Mouse (Mus musculus): ENCODE data around the gene Ctbp1. TPM values are rescaled to one million over a fixed set of nuclear protein-coding genes. Genes with fewer than 3 reads are reported as not detected.

The Ctbp1 gene
- polyA plus RNA-seq (2015; fragmentation: Nextera tagmentation; extraction: Ambion mirVana) = 139 and 141 TPM in 2 replicates

DNA sequence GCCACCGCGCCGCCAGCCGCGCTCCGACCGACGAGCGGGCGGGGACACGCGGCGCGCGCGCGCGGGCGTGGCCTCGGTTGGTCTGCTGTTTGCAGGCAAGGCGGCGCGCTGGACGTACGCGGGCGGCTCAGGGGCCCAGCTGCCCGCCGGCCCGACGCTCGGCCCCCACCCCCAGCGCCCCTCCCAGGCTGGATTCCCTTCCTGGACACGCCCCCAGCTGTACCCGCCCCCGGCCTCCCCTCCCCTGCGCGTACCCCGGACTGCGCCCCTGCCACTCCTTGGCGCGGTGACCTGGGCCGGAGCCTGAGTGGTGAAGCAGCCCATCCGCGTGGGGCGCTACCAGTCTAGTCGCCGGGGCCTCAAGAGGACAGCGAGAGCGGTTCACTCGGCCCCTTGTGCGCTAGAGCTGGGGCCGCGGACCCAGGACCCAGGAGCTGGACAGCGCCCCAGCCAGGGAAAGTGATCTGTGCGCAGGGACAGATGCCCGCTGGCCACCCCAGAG, at the start of gene Ctbp1:
TSS of gene Ctbp1 (minus strand) at position 42 of the 502 bp plus-strand sequence.
- Histone ChIP-seq H3K27me3 (replicated peaks; ENCODE audit: control insufficient read depth, insufficient read depth, low read length) (no peaks in the 10 kb centered on the region), H3K4me1 (replicated peaks; ENCODE audit: control insufficient read depth, insufficient read depth, low read length) (peaks cover 5% of the 10 kb centered on the region; the same call in 1 of the 2 replicates), H3K36me3 (ENCODE audit: control insufficient read depth, insufficient read depth) (no peaks in the 10 kb centered on the region), H3K4me3 (ENCODE audit: low read depth, low read length) (peak within 1 kb of the TSS; percentile 71), H3K27ac (ENCODE audit: low read depth, low read length) (peak within 1 kb of the TSS; percentile 95), H3K9me3 (ENCODE audit: control insufficient read depth) (no peaks in the 10 kb centered on the region), H3K9ac (ENCODE audit: low read depth, low read length) (peak within 1 kb of the TSS; percentile 88), H3K4me2 (replicated peaks; ENCODE audit: low read depth) (peak within 1 kb of the TSS; percentile 79)
- peak; percentile 75 for TF ChIP-seq CTCF (IDR thresholded peaks at IDR 0.05; ENCODE audit: low read depth)
- under 1% methylated on average over 47 of the region's 57 CpGs for WGBS
- peak; percentile 90 for ATAC-seq

DNA sequence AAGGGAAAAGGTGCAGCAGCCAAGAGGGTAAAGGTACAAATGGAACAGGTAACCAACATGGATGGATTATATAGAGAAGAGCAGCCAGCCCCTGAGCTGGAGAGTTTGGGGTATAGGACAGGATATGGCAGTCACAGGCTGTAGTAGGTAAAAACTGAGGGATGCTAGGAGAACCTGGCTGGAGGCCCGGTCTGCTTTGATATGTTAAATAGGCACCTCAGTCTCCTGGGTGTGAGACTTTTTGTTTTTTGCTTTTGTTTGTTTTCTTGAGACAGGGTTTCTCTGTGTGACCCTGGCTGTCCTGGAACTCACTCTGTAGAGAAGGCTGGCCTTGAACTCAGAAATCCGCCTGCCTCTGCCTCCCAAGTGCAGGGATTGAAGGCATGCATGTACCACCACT, 49.7 kb upstream of the Ctbp1 start:
- no peak for ATAC-seq
- Histone ChIP-seq H3K36me3 (ENCODE audit: control insufficient read depth, insufficient read depth) (no peaks in the 10 kb centered on the region), H3K9me3 (ENCODE audit: control insufficient read depth) (no peaks in the 10 kb centered on the region), H3K9ac (ENCODE audit: low read depth, low read length) (no peak overlapping the region), H3K27me3 (replicated peaks; ENCODE audit: control insufficient read depth, insufficient read depth, low read length) (no peaks in the 10 kb centered on the region), H3K4me2 (replicated peaks; ENCODE audit: low read depth) (no peak overlapping the region), H3K4me1 (replicated peaks; ENCODE audit: control insufficient read depth, insufficient read depth, low read length) (no peaks in the 10 kb centered on the region), H3K4me3 (ENCODE audit: low read depth, low read length) (no peak overlapping the region), H3K27ac (ENCODE audit: low read depth, low read length) (no peak overlapping the region)
- WGBS = 58% methylated on average over 2 of the region's 2 CpGs
- TF ChIP-seq CTCF (IDR thresholded peaks at IDR 0.05; ENCODE audit: low read depth) = no peak

DNA sequence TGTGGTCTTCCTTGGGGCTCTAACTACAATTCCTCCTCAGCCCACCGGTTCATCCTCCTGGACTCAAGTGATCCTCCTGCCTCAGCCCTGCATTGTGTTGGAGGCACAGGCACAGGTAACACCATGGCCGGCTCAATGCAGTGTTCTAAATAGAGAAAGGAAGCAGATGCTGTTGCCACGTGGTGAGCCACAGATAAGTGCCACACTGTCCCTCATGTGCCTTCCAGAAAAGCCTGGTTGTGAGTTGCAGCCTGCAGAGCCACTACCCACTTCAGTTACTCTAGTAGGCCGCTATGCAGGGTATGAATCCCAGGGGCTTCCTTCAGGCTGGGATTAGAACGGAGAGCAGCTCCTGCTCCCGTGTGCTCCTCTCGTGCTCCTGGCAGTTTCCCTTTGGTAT, 37.4 kb upstream of the Ctbp1 start:
- Histone ChIP-seq H3K27me3 (replicated peaks; ENCODE audit: control insufficient read depth, insufficient read depth, low read length) (no peaks in the 10 kb centered on the region), H3K4me3 (ENCODE audit: low read depth, low read length) (no peak overlapping the region), H3K4me2 (replicated peaks; ENCODE audit: low read depth) (no peak overlapping the region), H3K9me3 (ENCODE audit: control insufficient read depth) (no peaks in the 10 kb centered on the region), H3K27ac (ENCODE audit: low read depth, low read length) (no peak overlapping the region), H3K4me1 (replicated peaks; ENCODE audit: control insufficient read depth, insufficient read depth, low read length) (no peaks in the 10 kb centered on the region), H3K36me3 (ENCODE audit: control insufficient read depth, insufficient read depth) (no peaks in the 10 kb centered on the region), H3K9ac (ENCODE audit: low read depth, low read length) (no peak overlapping the region)
- no peak for TF ChIP-seq CTCF (IDR thresholded peaks at IDR 0.05; ENCODE audit: low read depth)
- ATAC-seq = no peak
- WGBS = 82% methylated on average over 7 of the region's 7 CpGs

GRCm38 (mm10) chr5:33310704-33311462, 36.1 kb upstream of the Ctbp1 start:
- no peaks in the 10 kb centered on the region for H3K4me1 ChIP-seq (replicated peaks; ENCODE audit: control insufficient read depth, insufficient read depth, low read length)
- no peak overlapping the region for H3K4me2 ChIP-seq (replicated peaks; ENCODE audit: low read depth)
- no peak overlapping the region for H3K4me3 ChIP-seq (ENCODE audit: low read depth, low read length)
- H3K27me3 ChIP-seq (replicated peaks; ENCODE audit: control insufficient read depth, insufficient read depth, low read length) = no peaks in the 10 kb centered on the region
- WGBS = 80% methylated on average over 3 of the region's 3 CpGs
- no peak for TF ChIP-seq CTCF (IDR thresholded peaks at IDR 0.05; ENCODE audit: low read depth)
- H3K27ac ChIP-seq (ENCODE audit: low read depth, low read length) = no peak overlapping the region
- ATAC-seq = no peak
- H3K9me3 ChIP-seq (ENCODE audit: control insufficient read depth) = no peaks in the 10 kb centered on the region
- H3K36me3 ChIP-seq (ENCODE audit: control insufficient read depth, insufficient read depth) = no peaks in the 10 kb centered on the region
- H3K9ac ChIP-seq (ENCODE audit: low read depth, low read length) = no peak overlapping the region

DNA sequence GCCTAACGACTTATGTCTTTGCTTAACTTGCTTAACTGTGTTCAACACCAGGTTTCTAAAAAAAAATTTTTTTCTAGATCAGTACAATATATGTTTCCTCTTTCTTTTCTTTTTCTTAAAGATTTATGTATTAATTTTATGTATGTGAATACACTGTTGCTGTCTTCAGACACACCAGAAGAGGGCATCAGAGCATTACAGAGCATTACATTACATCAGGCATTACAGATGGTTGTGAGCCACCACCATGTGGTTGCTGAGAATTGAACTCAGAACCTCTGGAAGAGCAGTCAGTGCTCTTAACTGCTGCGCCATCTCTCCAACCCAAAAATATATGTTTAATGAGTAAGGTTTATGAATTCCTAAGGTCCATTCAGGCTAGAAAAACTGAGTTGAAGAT, 27.0 kb upstream of the Ctbp1 start:
- Histone ChIP-seq H3K4me2 (replicated peaks; ENCODE audit: low read depth) (no peak overlapping the region), H3K9ac (ENCODE audit: low read depth, low read length) (no peak overlapping the region), H3K36me3 (ENCODE audit: control insufficient read depth, insufficient read depth) (no peaks in the 10 kb centered on the region), H3K4me3 (ENCODE audit: low read depth, low read length) (no peak overlapping the region), H3K27ac (ENCODE audit: low read depth, low read length) (no peak overlapping the region), H3K27me3 (replicated peaks; ENCODE audit: control insufficient read depth, insufficient read depth, low read length) (no peaks in the 10 kb centered on the region), H3K9me3 (ENCODE audit: control insufficient read depth) (no peaks in the 10 kb centered on the region), H3K4me1 (replicated peaks; ENCODE audit: control insufficient read depth, insufficient read depth, low read length) (no peaks in the 10 kb centered on the region)
- 78% methylated on average over 2 of the region's 2 CpGs for WGBS
- no peak for ATAC-seq
- TF ChIP-seq CTCF (IDR thresholded peaks at IDR 0.05; ENCODE audit: low read depth) = peak; percentile 30

GRCm38 (mm10) chr5:33297164-33297563, 22.4 kb upstream of the Ctbp1 start:
- no peak overlapping the region for H3K4me3 ChIP-seq (ENCODE audit: low read depth, low read length)
- TF ChIP-seq CTCF (IDR thresholded peaks at IDR 0.05; ENCODE audit: low read depth) = peak; percentile 70
- no peak overlapping the region for H3K9ac ChIP-seq (ENCODE audit: low read depth, low read length)
- no peak overlapping the region for H3K27ac ChIP-seq (ENCODE audit: low read depth, low read length)
- H3K4me2 ChIP-seq (replicated peaks; ENCODE audit: low read depth) = no peak overlapping the region
- no peaks in the 10 kb centered on the region for H3K27me3 ChIP-seq (replicated peaks; ENCODE audit: control insufficient read depth, insufficient read depth, low read length)
- no peak for ATAC-seq
- H3K36me3 ChIP-seq (ENCODE audit: control insufficient read depth, insufficient read depth) = no peaks in the 10 kb centered on the region
- H3K9me3 ChIP-seq (ENCODE audit: control insufficient read depth) = no peaks in the 10 kb centered on the region
- H3K4me1 ChIP-seq (replicated peaks; ENCODE audit: control insufficient read depth, insufficient read depth, low read length) = no peaks in the 10 kb centered on the region
- 68% methylated on average over 6 of the region's 6 CpGs for WGBS
